Mouse (Mus musculus) gastrocnemius, adult 2 months (tissue): Measurements from ENCODE around the gene 1700122O11Rik. TPM values are rescaled to one million over a fixed set of nuclear protein-coding genes. Genes with fewer than 3 reads are reported as not detected.
A peak's percentile ranks its signal among the peaks of the same experiment; 100 is the strongest.

Experiments
- DNase-seq: peaks from one replicate; pipeline ENCODE4 v3.0.0; 2022
- H3K27ac ChIP-seq: fragments of 200-600 bp; 2 replicates; pipeline ENCODE4 v1.8.1; 2022; ENCODE audit warnings: mild to moderate bottlenecking
- H3K4me3 ChIP-seq: fragments of 200-600 bp; 2 replicates; pipeline ENCODE4 v1.8.1; 2022; ENCODE audit warnings: mild to moderate bottlenecking, moderate library complexity
- CTCF ChIP-seq: fragments of 200-600 bp; IDR thresholded peaks from 2 replicates; pipeline ENCODE4 v1.8.1; 2022; ENCODE audit warnings: antibody characterized with exemption, mild to moderate bottlenecking, moderate library complexity
- intact Hi-C: fragments of 180-260 bp; cut with DNase I; formaldehyde crosslinking; loops from one replicate; pipeline ENCODE4 v1.15.1; 2025
- total RNA-seq, 2 experiments: library from RNA; stranded (reverse); gene quantifications; 2 replicates each; pipeline ENCODE4 v1.2.3; 2021

The 1700122O11Rik gene
- total RNA-seq, 2 experiments from 2014 or later, result not detected

DNA sequence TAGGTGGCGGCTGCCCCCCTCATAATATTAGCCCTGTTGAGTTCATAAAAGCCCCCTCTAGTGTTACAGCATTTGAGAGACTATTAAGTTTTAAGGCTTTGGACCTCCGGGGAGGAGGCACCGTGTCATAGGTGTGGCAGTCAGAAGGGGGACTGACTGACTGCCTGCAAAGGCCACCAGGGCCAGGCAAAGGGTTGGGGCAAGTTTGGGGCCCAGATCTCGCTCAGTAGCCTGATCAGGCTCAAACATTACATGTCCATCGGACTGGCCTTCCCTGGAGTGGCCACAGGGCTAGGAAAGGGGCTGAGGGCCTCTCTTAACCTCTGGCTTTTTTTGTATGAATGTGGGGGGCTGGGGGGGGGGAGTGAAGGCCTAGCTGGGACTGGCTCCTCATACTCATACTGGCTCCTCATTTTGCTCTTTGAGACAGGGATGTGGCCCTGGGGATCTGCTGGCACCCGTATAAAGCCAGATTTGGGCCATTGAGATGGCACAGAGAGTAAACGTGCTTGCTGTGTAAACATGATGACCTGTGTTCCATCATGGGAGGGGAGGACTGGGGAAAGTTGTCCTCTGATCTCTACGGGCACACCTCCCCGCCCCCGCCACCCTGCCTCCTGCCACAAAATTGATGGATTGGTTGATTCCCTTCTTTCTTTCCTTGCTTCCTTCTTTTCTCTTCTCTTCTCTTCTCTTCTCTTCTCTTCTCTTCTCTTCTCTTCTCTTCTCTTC lies 47.5 kb downstream of the 1700122O11Rik start:
- intact Hi-C loops, result no loop called here
- H3K27ac ChIP-seq, result no peak overlapping the region
- TF ChIP-seq CTCF, result no peak
- no peak for DNase-seq
- no peak overlapping the region for H3K4me3 ChIP-seq

- Histone ChIP-seq H3K27ac (no peak overlapping the region), H3K4me3 (no peak overlapping the region)
- DNase-seq, result no peak
- intact Hi-C loops, result no loop called here
- no peak for TF ChIP-seq CTCF
Measured at GRCm38 (mm10) chr17:47989951-47990378, 48.1 kb downstream of the 1700122O11Rik start.

DNA sequence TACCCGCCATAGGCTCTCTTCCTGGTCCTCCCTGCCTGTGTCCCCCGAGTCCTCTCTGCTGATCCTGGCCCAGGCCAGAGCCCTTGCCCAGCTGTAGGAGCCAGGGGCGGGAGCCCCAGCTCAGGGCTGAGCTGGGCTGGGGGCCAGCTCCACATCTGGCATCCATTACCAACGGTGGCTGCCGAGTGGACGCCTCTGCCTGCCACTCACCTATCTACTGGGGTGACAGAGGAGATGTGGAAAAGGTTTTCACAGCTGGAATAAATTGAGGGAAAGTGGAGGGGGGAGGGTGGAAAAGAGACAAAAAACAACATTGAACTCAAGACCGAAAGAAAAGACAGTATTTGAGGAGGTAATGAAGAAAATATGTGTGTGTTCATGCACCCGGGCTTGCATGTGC lies 49.3 kb downstream of the 1700122O11Rik start:
- no peak for TF ChIP-seq CTCF
- Histone ChIP-seq H3K27ac (peak overlapping the region; percentile 31; the same call in 1 of the 2 replicates), H3K4me3 (no peak overlapping the region)
- peak; percentile 66 for DNase-seq
- intact Hi-C loops, result no loop called here

DNA sequence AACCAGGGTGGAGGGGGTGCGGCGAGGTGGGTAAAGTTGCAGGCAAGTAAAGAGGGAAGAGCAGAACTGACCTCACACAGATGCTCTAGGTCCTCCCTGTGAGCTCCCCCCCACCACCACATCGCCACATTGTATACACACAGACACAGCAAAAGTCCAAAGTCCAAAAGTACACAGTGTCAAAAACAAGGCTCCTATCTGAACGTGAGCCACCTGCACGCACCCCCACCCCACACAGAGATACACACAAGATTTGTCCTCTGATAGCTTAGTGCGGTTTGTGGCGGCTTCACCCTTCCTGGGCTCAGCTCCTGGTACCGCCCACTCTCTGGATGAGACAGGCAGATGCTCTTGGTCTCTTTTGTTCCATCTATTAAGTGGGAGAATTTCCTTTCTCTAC lies 50.0 kb downstream of the 1700122O11Rik start:
- no peak for TF ChIP-seq CTCF

More for the DNA sequence above, 50.0 kb downstream of the 1700122O11Rik start:
- no peak overlapping the region for H3K4me3 ChIP-seq
- no peak overlapping the region for H3K27ac ChIP-seq
- no peak for DNase-seq
- intact Hi-C loops, result no loop called here

Other genes starting within 250 kb of the 1700122O11Rik start
- under 1 TPM; 0.31 to 0.42 TPM for gene Mdfi, start 203.6 kb downstream of the 1700122O11Rik start, total RNA-seq
- gene Foxp4, start 113.6 kb downstream of the 1700122O11Rik start, total RNA-seq, result 1 to 10 TPM; 7.3 to 7.9 TPM
- gene 1700067P10Rik, start 51.0 kb upstream of the 1700122O11Rik start, total RNA-seq, result not detected
- under 1 TPM in 1 of 2 experiments, not detected in 1; 0.13 TPM for gene 9830107B12Rik, start 108.0 kb upstream of the 1700122O11Rik start, total RNA-seq
- not detected for gene A530064D06Rik, start 129.0 kb upstream of the 1700122O11Rik start, total RNA-seq
- not detected for gene Trem1, start 194.5 kb upstream of the 1700122O11Rik start, total RNA-seq
- not detected for gene Trem3, start 209.5 kb upstream of the 1700122O11Rik start, total RNA-seq
- gene Treml4, start 226.0 kb upstream of the 1700122O11Rik start, total RNA-seq, result not detected